Mouse (Mus musculus): Measurements from ENCODE around the gene Rgs8.

DNA sequence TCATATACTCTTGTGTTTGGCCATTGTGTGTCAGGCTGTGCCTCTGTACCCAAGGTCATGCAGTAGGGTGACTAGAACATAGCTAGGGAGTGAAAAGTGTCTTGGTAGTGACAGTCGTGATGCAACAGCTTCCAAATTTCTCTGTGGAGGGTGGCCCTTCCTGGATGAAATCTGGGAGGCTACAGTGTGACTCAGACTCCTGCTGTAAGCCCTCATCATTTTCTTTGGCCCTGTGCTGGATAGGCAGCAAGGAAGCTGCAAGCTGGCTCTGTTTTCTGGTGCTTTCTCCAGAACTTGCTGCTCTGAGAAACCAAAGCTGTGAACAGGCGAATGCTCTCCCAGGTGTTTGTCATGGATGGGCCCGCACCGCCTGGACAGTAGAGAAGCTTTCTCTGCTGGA is 43.7 kb downstream of the Rgs8 start:
- TF ChIP-seq CHD2 (IDR thresholded peaks at IDR 0.05; ENCODE audit: low read depth, low read length) (no peak), ZC3H11A (IDR thresholded peaks at IDR 0.05; ENCODE audit: borderline replicate concordance, low read depth, low read length) (no peak), MAFK (IDR thresholded peaks at IDR 0.05; ENCODE audit: insufficient read depth, low read depth, low read length) (no peak), HCFC1 (IDR thresholded peaks at IDR 0.05; ENCODE audit: borderline replicate concordance, insufficient read depth, low read length) (no peak), ZNF384 (IDR thresholded peaks at IDR 0.05; ENCODE audit: low read depth, low read length) (no peak)
